Mouse (Mus musculus) lung, adult 2 months (tissue): ENCODE measurements around the gene Igflr1. TPM values are rescaled to one million over a fixed set of nuclear protein-coding genes. Genes with fewer than 3 reads are reported as not detected.

Source experiments
- DNase-seq: peaks from one replicate; pipeline ENCODE4 v3.0.0; 2022
- H3K4me1 ChIP-seq: fragments of 200-500 bp; 2 replicates; pipeline ENCODE4 v1.6.1; 2011; ENCODE audit warnings: low read length; ENCODE audit not compliant: control insufficient read depth, insufficient read depth
- H3K4me3 ChIP-seq: fragments of 200-500 bp; replicated peaks from 2 replicates; pipeline ENCODE3; 2011; ENCODE audit warnings: low read depth, mild to moderate bottlenecking, control low read depth, low read length; ENCODE audit errors: extremely low read depth
- CTCF ChIP-seq: fragments of 200-500 bp; IDR thresholded peaks from 2 replicates; pipeline ENCODE4 v1.5.1; 2011; ENCODE audit warnings: mild to moderate bottlenecking, low read length, control low read depth; ENCODE audit not compliant: insufficient read depth
- POLR2A ChIP-seq: fragments of 200-500 bp; IDR thresholded peaks from 2 replicates; pipeline ENCODE4 v1.6.1; 2011; ENCODE audit warnings: low read depth, mild to moderate bottlenecking, control low read depth, low read length, borderline replicate concordance; ENCODE audit errors: extremely low read depth
- WGBS: fragments of 180-500 bp; shearing (Covaris S2); methylation state at CpG from one replicate; pipeline ENCODE4 v1.1.7; 2018; 5-methylcytosine and 5-hydroxymethylcytosine counted together
- polyA plus RNA-seq: library from polyadenylated mRNA; depleted of rRNA; stranded (reverse); fragments of >200 nt; gene quantifications from 2 replicates; pipeline ENCODE4 v1.2.3, GENCODE M21; 2012; rRNA removed

Igflr1 gene
- 9.6 and 12.0 TPM in 2 replicates for polyA plus RNA-seq

DNA sequence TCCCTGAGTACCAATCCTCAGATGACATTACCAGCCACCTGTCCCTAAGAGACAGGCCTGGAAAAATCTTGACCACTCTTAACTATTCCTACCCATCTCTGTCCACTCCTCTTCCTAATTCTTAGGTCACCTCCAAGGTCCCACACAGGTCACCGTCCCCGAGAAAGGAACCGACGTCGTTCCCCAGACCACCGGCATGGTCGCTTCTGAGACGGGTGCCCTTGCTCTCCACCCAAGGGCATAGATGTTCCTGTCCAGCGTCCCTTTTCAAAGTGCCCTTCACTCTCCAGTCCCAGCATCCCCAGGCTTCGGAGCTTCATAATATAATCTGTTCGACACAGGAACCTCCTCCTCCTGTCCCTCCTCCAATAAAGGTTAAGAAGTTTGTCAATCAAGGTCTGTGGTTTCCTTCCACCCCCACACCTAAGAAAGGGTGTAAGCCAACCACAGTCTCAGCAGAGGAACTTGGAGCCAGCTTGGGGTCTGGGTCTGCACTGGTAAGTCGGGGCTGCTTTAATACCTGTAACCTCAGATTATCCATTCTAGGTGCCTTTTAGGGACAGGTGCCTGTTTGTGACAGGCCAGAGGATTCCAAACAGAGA, at the start of gene Igflr1:
Igflr1 (plus strand) TSS at position 458 of the 602 bp plus-strand sequence.
- Histone ChIP-seq H3K4me1 (peaks cover 3% of the 10 kb centered on the region; the same call in 1 of the 2 replicates), H3K4me3 (no peak within 1 kb of the TSS)
- WGBS, result 91% methylated on average over 12 of the region's 12 CpGs
- TF ChIP-seq POLR2A (no peak), CTCF (no peak)
- DNase-seq, result no peak

DNA sequence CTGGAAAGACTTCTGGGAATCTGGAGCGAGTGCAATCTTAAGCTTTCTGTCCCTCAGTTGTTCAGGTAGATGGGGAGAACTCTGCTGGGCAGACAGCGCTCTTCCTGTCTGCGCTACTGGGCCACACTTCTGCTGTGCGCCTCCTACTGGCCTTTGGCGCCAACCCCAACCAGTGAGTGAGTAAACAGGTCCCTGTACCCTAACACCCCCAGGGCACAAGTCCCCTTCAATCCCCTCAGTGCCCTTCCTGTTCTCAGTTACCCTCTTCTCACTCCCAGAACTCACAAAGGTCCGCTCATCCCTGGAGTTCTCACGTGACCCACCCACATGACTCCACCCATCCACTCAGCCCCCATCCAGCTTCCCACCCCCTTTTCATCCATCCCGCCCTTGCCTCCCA, 46.9 kb upstream of the Igflr1 start:
- WGBS, result 37% methylated on average over 8 of the region's 8 CpGs
- Histone ChIP-seq H3K4me1 (no peaks in the 10 kb centered on the region), H3K4me3 (no peak overlapping the region)
- DNase-seq, result no peak
- TF ChIP-seq CTCF, result no peak
- TF ChIP-seq POLR2A, result no peak

DNA sequence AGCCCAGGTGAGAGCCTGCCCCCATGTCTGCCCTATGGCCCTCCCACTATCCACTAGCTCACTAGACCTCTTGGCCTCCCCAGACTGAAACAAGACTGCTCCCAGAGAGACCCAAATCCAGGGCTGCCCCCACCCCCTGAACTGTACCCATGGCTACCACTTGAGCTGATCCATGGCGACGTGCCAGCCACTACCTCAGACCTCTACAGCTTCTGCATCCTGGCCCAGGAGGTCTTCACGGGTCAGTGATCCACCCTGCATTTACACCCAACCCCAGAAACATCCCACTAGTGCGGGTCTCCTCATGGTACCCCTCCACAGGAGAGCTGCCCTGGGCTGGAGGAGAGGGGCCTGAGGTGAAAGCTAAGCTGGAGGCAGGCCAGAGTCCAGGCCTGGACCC, 44.8 kb upstream of the Igflr1 start:
- WGBS, result 73% methylated on average over 4 of the region's 4 CpGs
- TF ChIP-seq POLR2A (no peak), CTCF (no peak)

DNA sequence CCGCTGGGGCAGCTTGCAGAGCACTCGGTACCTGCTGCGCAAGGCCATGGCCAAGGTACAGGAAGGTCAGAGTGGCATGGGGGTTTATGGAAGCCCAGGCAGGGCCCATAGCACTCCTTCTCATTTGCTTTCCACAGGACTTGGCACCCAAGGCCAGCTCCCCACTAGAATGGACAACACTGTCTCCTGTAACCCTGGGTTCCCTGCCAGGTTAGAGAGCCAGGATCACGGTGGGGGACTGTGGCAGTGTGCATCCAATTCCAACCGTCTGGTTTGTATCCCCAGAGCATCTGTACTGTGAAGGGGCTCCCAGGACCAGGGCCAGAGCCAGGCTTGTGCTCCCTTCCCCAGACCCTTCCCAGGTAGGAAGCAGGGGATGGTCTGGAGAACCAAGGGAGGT, 44.4 kb upstream of the Igflr1 start:
- Histone ChIP-seq H3K4me1 (no peaks in the 10 kb centered on the region; the same call in 1 of the 2 replicates), H3K4me3 (no peak overlapping the region)
- no peak for DNase-seq
- WGBS, result 68% methylated on average over 5 of the region's 5 CpGs
- TF ChIP-seq CTCF (no peak), POLR2A (no peak)

More for the DNA sequence above, 44.8 kb upstream of the Igflr1 start:
- Histone ChIP-seq H3K4me1 (no peaks in the 10 kb centered on the region), H3K4me3 (no peak overlapping the region)
- no peak for DNase-seq

- no peak for DNase-seq
- 92% methylated on average over 10 of the region's 10 CpGs for WGBS
- H3K4me3 ChIP-seq, result no peak overlapping the region
- peaks cover 3% of the 10 kb centered on the region; the same call in 1 of the 2 replicates for H3K4me1 ChIP-seq
- TF ChIP-seq CTCF, result no peak
- no peak for TF ChIP-seq POLR2A
Measured at GRCm38 (mm10) chr7:30522871-30523270, 42.4 kb upstream of the Igflr1 start.

GRCm38 (mm10) chr7:30524487-30524886, 40.7 kb upstream of the Igflr1 start:
- 75% methylated on average over 6 of the region's 6 CpGs for whole genome bisulfite sequencing
- Histone ChIP-seq H3K4me1 (peaks cover 3% of the 10 kb centered on the region; the same call in 1 of the 2 replicates), H3K4me3 (no peak overlapping the region)
- no peak for DNase-seq
- no peak for TF ChIP-seq CTCF
- TF ChIP-seq POLR2A, result no peak

DNA sequence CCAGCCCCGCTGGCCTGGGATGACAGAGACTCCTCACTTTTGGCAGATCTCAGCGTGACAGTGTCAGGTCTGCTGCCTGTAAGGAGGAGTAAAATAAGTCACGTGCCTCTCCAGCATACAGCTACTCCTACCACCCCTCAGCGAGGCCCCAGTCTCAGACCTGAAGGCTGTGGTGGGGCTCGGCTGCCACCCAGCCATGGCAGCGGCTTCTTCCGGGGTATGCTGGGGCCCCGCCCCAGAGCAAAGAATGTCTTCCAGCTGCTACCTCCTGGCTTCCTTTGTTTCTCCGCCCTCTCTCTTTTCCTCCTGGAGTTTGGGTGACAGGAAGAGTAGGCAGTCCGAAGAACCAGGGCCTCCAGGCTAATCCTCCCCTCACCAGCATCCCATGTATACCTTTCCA, 39.3 kb upstream of the Igflr1 start:
- WGBS, result 31% methylated on average over 10 of the region's 10 CpGs
- peak overlapping the region; percentile 41 for H3K4me3 ChIP-seq
- peaks cover 3% of the 10 kb centered on the region; the same call in 1 of the 2 replicates for H3K4me1 ChIP-seq
- DNase-seq, result peak; percentile 37
- TF ChIP-seq POLR2A, result 0 out of 2 replicates have a peak, but pooled peaks have one; percentile 3
- no peak for TF ChIP-seq CTCF

GRCm38 (mm10) chr7:30526399-30526798, 38.8 kb upstream of the Igflr1 start:
- 47% methylated on average over 17 of the region's 17 CpGs for WGBS
- no peak for DNase-seq
- no peak for TF ChIP-seq CTCF
- TF ChIP-seq POLR2A, result no peak
- H3K4me1 ChIP-seq, result peaks cover 3% of the 10 kb centered on the region; the same call in 1 of the 2 replicates
- H3K4me3 ChIP-seq, result peak overlapping the region; percentile 22

- Histone ChIP-seq H3K4me3 (no peak overlapping the region), H3K4me1 (peaks cover 3% of the 10 kb centered on the region; the same call in 1 of the 2 replicates)
- TF ChIP-seq CTCF (no peak), POLR2A (no peak)
- DNase-seq, result no peak
- 89% methylated on average over 14 of the region's 14 CpGs for WGBS
Measured at GRCm38 (mm10) chr7:30526981-30527380, 38.2 kb upstream of the Igflr1 start.

GRCm38 (mm10) chr7:30531291-30531815, 33.9 kb upstream of the Igflr1 start:
- Histone ChIP-seq H3K4me1 (peaks cover 8% of the 10 kb centered on the region), H3K4me3 (no peak overlapping the region)
- TF ChIP-seq CTCF, result no peak
- TF ChIP-seq POLR2A, result no peak
- DNase-seq, result no peak
- 86% methylated on average over 9 of the region's 9 CpGs for WGBS
